Mouse (Mus musculus): ENCODE data around the gene Gm12258.

Gene Gm12258

GRCm38 (mm10) chr11:58903511-58904409 is 56.8 kb downstream of the Gm12258 start, which contains the start of gene Zfp39:
Zfp39 (minus strand) TSS chr11:58904225.
- DNase-seq, result peak; percentile 95

GRCm38 (mm10) chr11:58904410-58904718 is 57.4 kb downstream of the Gm12258 start:
- DNase-seq, result no peak

- DNase-seq, result no peak
Measured at GRCm38 (mm10) chr11:58904838-58905237, 57.9 kb downstream of the Gm12258 start.

Data from right cerebral cortex, adult 18-20 months (tissue).